Mouse (Mus musculus) liver, embryonic 11.5 days (tissue): ENCODE results near the gene Ccdc180. TPM values are rescaled to one million over a fixed set of nuclear protein-coding genes. Genes with fewer than 3 reads are reported as not detected.

Experiments used
- ATAC-seq: fragments of 200-750 bp; cut with Nextera tagmentation; replicated peaks from 2 replicates; pipeline ENCODE4 v1.8.0; 2017; ENCODE audit warnings: moderate number of reproducible peaks, mild to moderate bottlenecking, moderate TSS enrichment, moderate library complexity; ENCODE audit not compliant: low FRiP score
- DNase-seq: peaks from one replicate; pipeline ENCODE4 v3.0.0-alpha.2; 2017; ENCODE audit warnings: low spot score
- H3K27ac ChIP-seq: fragments of 300-500 bp; sonication (generic); 2 replicates; pipeline ENCODE4 v1.5.1; 2014; ENCODE audit warnings: mild to moderate bottlenecking, low read depth, low read length, control low read depth
- H3K27me3 ChIP-seq: fragments of 300-500 bp; sonication (generic); replicated peaks from 2 replicates; pipeline ENCODE4 v1.6.1; 2014; ENCODE audit warnings: low read length, mixed read lengths; ENCODE audit not compliant: control insufficient read depth, insufficient read depth
- H3K36me3 ChIP-seq: fragments of 300-500 bp; sonication (generic); 2 replicates; pipeline ENCODE4 v1.6.1; 2014; ENCODE audit warnings: mild to moderate bottlenecking, low read length, moderate library complexity, mixed read lengths; ENCODE audit not compliant: control insufficient read depth, insufficient read depth
- H3K4me1 ChIP-seq: fragments of 300-500 bp; sonication (generic); replicated peaks from 2 replicates; pipeline ENCODE4 v1.6.1; 2014; ENCODE audit warnings: low read length, mixed read lengths; ENCODE audit not compliant: control insufficient read depth, insufficient read depth
- H3K4me2 ChIP-seq: fragments of 300-500 bp; sonication (generic); 2 replicates; pipeline ENCODE4 v1.6.1; 2014; ENCODE audit warnings: mild to moderate bottlenecking, control low read depth, moderate library complexity
- H3K4me3 ChIP-seq: fragments of 300-500 bp; sonication (generic); 2 replicates; pipeline ENCODE4 v1.5.1; 2014; ENCODE audit warnings: low read depth, low read length, control low read depth
- H3K9ac ChIP-seq: fragments of 300-500 bp; sonication (generic); 2 replicates; pipeline ENCODE4 v1.6.1; 2014; ENCODE audit warnings: low read depth, low read length, control low read depth
- H3K9me3 ChIP-seq: fragments of 300-500 bp; sonication (generic); 2 replicates; pipeline ENCODE4 v1.6.1; 2016; ENCODE audit warnings: low read length, inconsistent platforms, mixed read lengths; ENCODE audit not compliant: control insufficient read depth
- WGBS: fragments of 180-500 bp; shearing (Covaris S2); extraction: QIAGEN DNeasy Blood & Tissue Kit; methylation state at CpG from one replicate; pipeline ENCODE4 v1.1.7; 2014; 5-methylcytosine and 5-hydroxymethylcytosine counted together
- polyA plus RNA-seq: library from polyadenylated mRNA; unstranded; fragments of >200 nt; fragmentation: Nextera tagmentation; extraction: Ambion mirVana; gene quantifications from 2 replicates; pipeline ENCODE4 v1.2.1, GENCODE M21; 2014

The Ccdc180 gene
- polyA plus RNA-seq, 1 experiment from 2014 or later = 0.10 TPM

DNA sequence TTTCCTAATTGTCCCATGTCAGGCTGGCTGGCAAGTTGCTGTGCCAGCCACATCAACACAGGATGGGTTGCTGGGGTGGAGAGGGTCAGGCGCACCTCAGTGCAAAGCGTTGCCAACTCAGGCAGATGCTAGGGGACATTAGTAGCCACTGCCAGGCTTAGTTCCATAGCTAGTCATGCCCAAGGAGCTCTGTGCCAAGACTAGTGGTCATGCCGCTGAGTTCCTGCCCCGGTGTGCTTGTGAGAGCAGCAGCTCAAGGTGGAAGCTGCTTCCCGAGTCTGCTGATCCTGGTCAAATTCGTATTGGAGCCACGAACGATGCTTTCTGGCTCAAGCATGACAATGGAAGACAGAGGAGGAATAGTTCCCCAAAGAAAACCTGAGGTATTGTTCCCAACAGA lies 66.0 kb downstream of the Ccdc180 start:
- Histone ChIP-seq H3K9me3 (no peaks in the 10 kb centered on the region), H3K27me3 (no peaks in the 10 kb centered on the region), H3K9ac (no peak overlapping the region), H3K4me2 (no peak overlapping the region), H3K36me3 (no peaks in the 10 kb centered on the region), H3K27ac (no peak overlapping the region), H3K4me1 (no peaks in the 10 kb centered on the region), H3K4me3 (no peak overlapping the region)
- DNase-seq = no peak
- 91% methylated on average over 8 of the region's 8 CpGs for WGBS
- ATAC-seq = no peak

DNA sequence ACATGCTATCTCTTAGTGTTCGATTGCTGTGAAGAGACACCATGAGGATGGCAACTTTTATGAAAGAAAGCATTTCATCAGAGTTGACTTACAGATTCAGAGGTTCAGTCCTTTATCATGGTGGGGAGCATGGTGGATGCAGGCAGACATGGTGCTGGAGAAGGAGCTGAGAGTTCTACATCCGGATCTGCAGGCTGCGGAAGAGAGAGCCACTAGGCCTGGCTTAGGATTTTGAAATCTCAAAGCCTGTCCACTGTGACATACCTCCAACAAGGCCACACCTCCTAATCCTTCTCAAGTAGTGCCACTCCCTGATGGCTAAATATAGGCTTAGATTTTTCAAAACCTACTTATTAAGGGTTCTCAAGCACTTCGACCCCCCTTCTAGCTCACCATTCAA lies 66.6 kb downstream of the Ccdc180 start:
- Histone ChIP-seq H3K27ac (no peak overlapping the region), H3K36me3 (no peaks in the 10 kb centered on the region), H3K9me3 (no peaks in the 10 kb centered on the region), H3K9ac (no peak overlapping the region), H3K4me3 (no peak overlapping the region), H3K4me1 (no peaks in the 10 kb centered on the region), H3K4me2 (no peak overlapping the region), H3K27me3 (no peaks in the 10 kb centered on the region)
- ATAC-seq (no peak), DNase-seq (no peak)
- WGBS = 92% methylated on average over 4 of the region's 4 CpGs

DNA sequence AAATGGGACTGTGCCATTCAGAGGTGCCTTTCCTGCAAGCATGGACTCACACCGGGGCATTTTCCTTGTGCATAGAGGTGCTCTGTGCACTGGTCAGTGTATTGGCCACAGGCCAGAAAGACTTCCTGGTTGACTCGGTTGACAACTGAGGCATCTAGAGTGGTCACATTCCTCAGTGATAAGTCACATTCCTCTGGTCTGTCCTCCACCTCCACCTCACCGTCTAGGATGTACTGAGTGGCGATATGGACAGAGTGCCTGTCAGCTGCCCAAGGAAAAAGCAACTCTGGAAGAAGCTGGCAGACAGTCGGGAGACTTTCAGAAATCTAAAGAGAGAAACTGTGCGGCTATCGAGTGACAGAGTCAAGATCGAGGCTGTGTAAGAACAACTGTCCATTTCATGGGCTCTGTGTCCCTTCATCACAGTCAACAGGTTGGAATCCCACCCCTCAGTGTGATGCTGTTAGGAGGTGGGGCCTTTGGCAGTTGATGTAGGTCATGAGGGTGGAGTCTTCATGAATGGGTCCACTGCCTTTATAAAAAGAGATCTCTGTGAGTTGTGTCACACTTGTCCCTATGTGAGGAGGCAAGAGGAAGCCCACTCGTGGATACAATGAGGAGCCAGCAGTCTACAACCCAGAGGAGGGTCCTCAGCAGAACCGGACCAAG lies 74.8 kb downstream of the Ccdc180 start, which contains the start of gene Tdrd7:
Gene Tdrd7 (plus strand): TSS at position 564 of the 669 bp plus-strand sequence.
- ATAC-seq = no peak
- H3K9ac ChIP-seq = no peak within 1 kb of the TSS
- H3K4me3 ChIP-seq = no peak within 1 kb of the TSS

DNA sequence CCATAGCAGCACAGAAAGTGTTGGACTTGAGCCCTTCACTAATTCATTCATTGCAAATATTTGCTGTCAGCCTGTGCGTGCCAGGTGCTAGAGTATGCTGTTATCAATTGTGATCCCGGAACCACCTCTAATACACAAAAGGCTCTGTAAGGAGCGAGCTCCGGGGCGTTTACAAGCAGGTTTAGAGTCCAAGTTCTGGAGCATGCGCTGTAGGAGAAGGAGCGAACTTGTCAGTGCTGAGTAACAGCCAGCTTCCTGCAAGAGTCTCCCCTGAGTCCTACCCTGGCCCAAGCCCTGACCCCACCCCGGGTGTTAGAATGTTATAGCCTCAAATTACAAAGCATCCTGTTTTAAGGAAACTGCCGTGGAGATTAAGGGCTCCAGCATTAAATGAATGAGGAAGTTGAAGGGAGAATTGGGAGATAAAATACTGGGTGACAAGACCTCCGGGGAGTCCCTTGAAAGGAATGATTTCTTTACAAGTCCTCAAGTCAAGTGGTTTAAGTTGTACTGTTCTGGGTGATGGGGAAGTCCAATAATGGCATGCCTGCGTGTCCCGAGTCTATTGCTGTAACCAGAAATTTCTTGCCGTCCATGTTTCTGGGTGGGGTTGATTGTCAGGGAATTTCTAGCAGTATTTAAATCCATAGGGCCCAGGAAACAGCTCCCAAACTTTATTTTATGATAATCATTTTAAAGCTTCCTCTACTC lies 75.8 kb downstream of the Ccdc180 start:
- no peaks in the 10 kb centered on the region for H3K27me3 ChIP-seq
- H3K9ac ChIP-seq = no peak overlapping the region
- no peaks in the 10 kb centered on the region for H3K36me3 ChIP-seq
- H3K9me3 ChIP-seq = no peaks in the 10 kb centered on the region
- no peak overlapping the region for H3K4me3 ChIP-seq
- peak overlapping the region; percentile 3; the same call in 1 of the 2 replicates for H3K4me2 ChIP-seq
- 33% methylated on average over 13 of the region's 13 CpGs for WGBS
- no peak for ATAC-seq
- H3K4me1 ChIP-seq = peaks cover 14% of the 10 kb centered on the region
- DNase-seq = no peak
- H3K27ac ChIP-seq = no peak overlapping the region

More for the DNA sequence above, 74.8 kb downstream of the Ccdc180 start, which contains the start of gene Tdrd7:
- no peak for DNase-seq
- Histone ChIP-seq H3K4me1 (peaks cover 14% of the 10 kb centered on the region), H3K36me3 (no peaks in the 10 kb centered on the region), H3K27me3 (no peaks in the 10 kb centered on the region), H3K9me3 (no peaks in the 10 kb centered on the region), H3K4me2 (peak within 1 kb of the TSS; percentile 3; the same call in 1 of the 2 replicates), H3K27ac (no peak within 1 kb of the TSS)
- WGBS = 55% methylated on average over 10 of the region's 10 CpGs

DNA sequence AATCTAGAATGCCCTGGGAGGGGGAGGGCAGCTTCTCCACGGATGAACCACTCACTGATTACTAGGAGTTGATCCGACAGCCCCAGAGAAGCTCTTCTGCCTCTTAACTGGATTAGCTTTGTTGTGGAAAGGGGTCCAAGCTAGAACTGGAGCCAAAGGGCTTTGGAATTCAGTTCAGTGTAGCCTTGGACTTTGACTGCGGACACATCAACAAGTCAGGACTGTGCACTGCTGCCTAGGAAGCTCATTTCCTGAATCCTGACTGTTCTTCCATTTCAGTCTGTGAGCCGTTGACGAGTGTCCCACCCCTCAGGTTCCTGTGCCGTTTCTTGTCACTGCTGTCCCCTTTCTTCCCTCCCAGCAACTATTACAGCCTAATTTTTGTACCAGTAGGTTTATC lies 76.6 kb downstream of the Ccdc180 start:
- no peak overlapping the region for H3K4me3 ChIP-seq
- DNase-seq = no peak

DNA sequence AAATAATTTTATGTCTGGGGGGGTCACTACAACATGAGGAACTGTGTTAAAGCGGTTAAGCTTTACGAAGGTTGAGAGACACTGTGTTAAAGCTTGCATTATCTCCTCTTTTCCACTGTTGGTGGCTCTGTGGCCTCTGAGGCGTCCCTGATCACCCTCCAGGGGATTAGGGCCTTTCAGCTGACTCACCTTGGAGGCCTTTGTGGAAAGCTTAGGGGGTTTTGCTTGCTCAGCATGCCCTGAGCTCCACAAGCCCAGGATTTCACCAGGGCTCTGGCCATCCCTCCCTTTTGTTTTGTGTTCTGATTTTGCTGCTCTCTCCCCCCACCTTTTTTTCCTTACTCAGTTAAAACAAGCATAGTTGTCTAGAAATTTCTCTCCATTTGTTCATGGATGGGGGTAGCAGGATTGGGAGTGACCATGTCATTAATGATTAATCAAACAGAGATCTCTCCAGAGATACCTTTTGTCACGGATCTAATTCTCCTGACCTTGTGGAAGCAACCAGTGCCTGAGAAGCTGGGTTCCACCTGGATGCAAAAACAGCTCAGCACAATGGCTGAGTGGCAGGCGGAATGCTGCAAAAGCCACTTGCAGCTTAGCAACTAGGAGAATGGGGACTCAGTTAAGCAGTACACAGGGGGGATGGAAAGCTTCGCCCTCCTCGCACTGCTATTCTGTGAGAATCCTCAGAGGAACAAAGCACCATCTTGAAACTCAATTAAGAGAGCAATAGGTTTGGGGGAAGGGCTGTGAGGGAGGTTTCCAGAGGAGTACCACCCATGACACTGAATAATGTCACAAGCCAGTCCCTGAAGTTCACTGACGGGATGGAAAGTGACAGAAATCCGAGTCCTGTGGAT lies 77.6 kb downstream of the Ccdc180 start:
- Histone ChIP-seq H3K4me1 (peaks cover 14% of the 10 kb centered on the region), H3K27me3 (no peaks in the 10 kb centered on the region; the same call in 1 of the 2 replicates), H3K27ac (no peak overlapping the region), H3K4me2 (no peak overlapping the region), H3K9me3 (no peaks in the 10 kb centered on the region), H3K9ac (no peak overlapping the region), H3K4me3 (no peak overlapping the region), H3K36me3 (no peaks in the 10 kb centered on the region)
- WGBS = 60% methylated on average over 9 of the region's 9 CpGs
- DNase-seq = no peak
- no peak for ATAC-seq

More for the DNA sequence above, 76.6 kb downstream of the Ccdc180 start:
- Histone ChIP-seq H3K4me2 (peak overlapping the region; percentile 8; the same call in 1 of the 2 replicates), H3K9me3 (no peaks in the 10 kb centered on the region), H3K27me3 (no peaks in the 10 kb centered on the region), H3K27ac (peak overlapping the region; percentile 42; the same call in 1 of the 2 replicates), H3K4me1 (peaks cover 14% of the 10 kb centered on the region), H3K9ac (no peak overlapping the region), H3K36me3 (no peaks in the 10 kb centered on the region)
- 25% methylated on average over 6 of the region's 6 CpGs for WGBS
- ATAC-seq = no peak

DNA sequence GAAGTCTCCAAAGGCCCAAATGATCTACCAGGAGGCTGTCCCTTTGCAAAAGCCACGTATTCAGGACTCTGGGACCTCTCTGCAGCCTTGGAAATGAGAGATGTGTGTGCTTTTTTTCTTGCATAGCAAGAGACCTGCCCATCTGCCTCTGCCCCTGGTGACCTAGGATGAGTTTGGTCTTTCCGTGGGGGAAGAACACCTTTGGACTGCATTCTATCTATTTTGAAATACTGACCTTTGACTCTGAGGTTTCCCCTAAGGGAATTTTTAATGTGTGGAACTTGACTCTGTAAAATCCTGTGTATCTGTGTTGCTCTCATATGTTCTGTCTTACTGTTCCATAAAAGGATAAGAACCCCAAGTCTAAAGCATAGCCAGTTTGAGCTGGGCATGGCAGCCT lies 78.9 kb downstream of the Ccdc180 start:
- DNase-seq (no peak), ATAC-seq (no peak)
- Histone ChIP-seq H3K9me3 (no peaks in the 10 kb centered on the region), H3K27ac (no peak overlapping the region), H3K36me3 (no peaks in the 10 kb centered on the region), H3K9ac (no peak overlapping the region), H3K27me3 (no peaks in the 10 kb centered on the region; the same call in 1 of the 2 replicates), H3K4me1 (peaks cover 14% of the 10 kb centered on the region), H3K4me3 (no peak overlapping the region), H3K4me2 (no peak overlapping the region)
- 51% methylated on average over 2 of the region's 2 CpGs for WGBS

DNA sequence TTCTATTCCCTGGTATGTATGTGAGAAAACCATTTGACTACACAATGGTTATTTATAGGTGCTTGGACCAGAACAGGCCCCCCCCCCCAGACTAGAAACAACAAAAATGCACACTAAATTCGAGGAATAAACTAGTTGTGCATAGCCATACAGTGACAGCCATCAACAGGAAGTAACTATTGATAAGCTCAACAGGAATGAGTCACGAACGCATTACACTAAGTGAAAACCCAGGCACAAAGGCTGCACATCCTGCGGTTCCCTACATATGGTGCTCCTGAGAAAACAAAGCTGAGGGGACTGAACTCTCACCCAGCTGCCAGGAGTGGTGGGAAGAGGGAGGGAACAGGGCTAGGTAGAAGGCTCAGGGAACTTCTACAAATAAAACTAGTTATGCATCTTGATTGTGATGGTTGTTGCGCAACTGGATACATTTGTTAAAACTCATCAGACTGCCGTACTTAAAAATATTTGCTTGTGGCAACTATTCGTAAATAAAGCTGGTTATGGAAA lies 80.0 kb downstream of the Ccdc180 start:
- DNase-seq = no peak
- no peak for ATAC-seq
- Histone ChIP-seq H3K27ac (no peak overlapping the region), H3K4me1 (peaks cover 14% of the 10 kb centered on the region), H3K9me3 (no peaks in the 10 kb centered on the region), H3K4me2 (no peak overlapping the region), H3K9ac (no peak overlapping the region), H3K27me3 (no peaks in the 10 kb centered on the region; the same call in 1 of the 2 replicates), H3K4me3 (no peak overlapping the region), H3K36me3 (no peaks in the 10 kb centered on the region)
- whole genome bisulfite sequencing = 55% methylated on average over 7 of the region's 7 CpGs
